Mouse (Mus musculus): Measurements from ENCODE around the gene Sugp1.

DNA sequence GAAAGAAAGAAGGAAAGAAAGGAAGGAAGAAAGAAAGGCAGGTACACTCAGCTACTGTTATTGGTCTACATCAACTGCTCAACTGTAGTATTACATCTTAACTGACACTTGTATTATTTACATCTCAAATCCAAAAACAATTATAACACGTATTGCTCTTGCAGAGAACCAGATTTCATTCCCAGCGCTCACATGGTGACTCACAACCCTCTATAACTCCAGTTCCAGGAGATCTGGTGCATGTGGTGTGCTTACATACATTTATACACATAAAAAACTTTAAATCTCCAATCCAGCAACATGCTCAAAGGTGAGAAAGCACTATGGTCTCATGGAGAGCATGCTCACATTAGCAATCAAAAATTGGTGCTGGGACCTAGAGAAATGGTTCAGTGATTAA lies 42.4 kb upstream of the Sugp1 start:
- TF ChIP-seq CTCF (IDR thresholded peaks at IDR 0.05; ENCODE audit: insufficient read depth, low read depth, low read length) (no peak), POLR2A (IDR thresholded peaks at IDR 0.05; ENCODE audit: insufficient read depth, low read depth, low read length) (no peak)

Measured in olfactory bulb, adult 2 months (tissue).